Mouse (Mus musculus) MEL (cell line): ENCODE measurements around the gene Mxra7. TPM values are rescaled to one million over a fixed set of nuclear protein-coding genes. Genes with fewer than 3 reads are reported as not detected.

ENCODE experiments used
- DNase-seq: peaks from one replicate; pipeline ENCODE4 v3.0.0; 2011; ENCODE audit warnings: low read depth, low spot score
- H3K27ac ChIP-seq: 2 replicates; pipeline ENCODE4 v1.5.1; 2012; ENCODE audit warnings: low read depth, mild to moderate bottlenecking, control low read depth, low read length, moderate library complexity; ENCODE audit not compliant: control insufficient read depth
- H3K27me3 ChIP-seq, 2 experiments: fragments of 150-350 bp in 1 of 2; sonication (generic) in 1 of 2; 2 replicates each; pipeline ENCODE4 v1.6.1; 2012; ENCODE audit warnings: low read length in 2 of 2, mild to moderate bottlenecking in 2 of 2, improper control_type of control experiment in 1 of 2, moderate library complexity in 1 of 2; ENCODE audit not compliant: insufficient read depth in 2 of 2, control insufficient read depth in 1 of 2
- H3K36me3 ChIP-seq, 2 experiments: 2 replicates each; pipeline ENCODE4 v1.6.1; 2012 to 2014; ENCODE audit warnings: low read length in 2 of 2, improper control_type of control experiment in 1 of 2, inconsistent platforms in 1 of 2, mild to moderate bottlenecking in 1 of 2; ENCODE audit not compliant: insufficient read depth in 2 of 2, control insufficient read depth in 1 of 2
- H3K4me1 ChIP-seq, 2 experiments: fragments of 150-350 bp in 1 of 2; sonication (generic) in 1 of 2; 2 replicates each; pipeline ENCODE4 v1.6.1; 2012; ENCODE audit warnings: low read length in 2 of 2, improper control_type of control experiment in 1 of 2, mild to moderate bottlenecking in 1 of 2; ENCODE audit not compliant: insufficient read depth in 2 of 2, control insufficient read depth in 1 of 2
- H3K4me3 ChIP-seq, 2 experiments: fragments of 150-350 bp in 1 of 2; sonication (generic) in 1 of 2; 2 replicates each; pipeline ENCODE4 v1.5.1; 2012; ENCODE audit warnings: low read depth in 2 of 2, low read length in 2 of 2, mild to moderate bottlenecking in 2 of 2, moderate library complexity in 2 of 2, control low read depth in 1 of 2, improper control_type of control experiment in 1 of 2; ENCODE audit not compliant: control insufficient read depth in 1 of 2, insufficient read depth in 1 of 2
- H3K79me2 ChIP-seq: 2 replicates; pipeline ENCODE4 v1.6.1; 2012; ENCODE audit warnings: mild to moderate bottlenecking, low read length, moderate library complexity; ENCODE audit not compliant: control insufficient read depth, poor library complexity, insufficient read depth
- H3K9ac ChIP-seq: 2 replicates; pipeline ENCODE4 v1.6.1; 2012; ENCODE audit warnings: low read depth, mild to moderate bottlenecking, control low read depth, low read length, moderate library complexity; ENCODE audit not compliant: control insufficient read depth, poor library complexity, severe bottlenecking
- H3K9me3 ChIP-seq: fragments of 150-350 bp; sonication (generic); replicated peaks from 2 replicates; pipeline ENCODE4 v1.6.1; 2012; ENCODE audit warnings: mild to moderate bottlenecking, low read length, improper control_type of control experiment, moderate library complexity; ENCODE audit not compliant: insufficient read depth
- BHLHE40 ChIP-seq: IDR thresholded peaks from 2 replicates; pipeline ENCODE4 v1.6.1; 2012; ENCODE audit warnings: low read depth, mild to moderate bottlenecking, inconsistent platforms, low read length, improper control_type of control experiment, borderline replicate concordance
- CHD1 ChIP-seq: IDR thresholded peaks from 2 replicates; pipeline ENCODE4 v1.6.1; 2012; ENCODE audit warnings: low read depth, mild to moderate bottlenecking, inconsistent platforms, low read length, improper control_type of control experiment
- CHD2 ChIP-seq: IDR thresholded peaks from 2 replicates; pipeline ENCODE4 v1.6.1; 2011; ENCODE audit warnings: low read length, improper control_type of control experiment
- CTCF ChIP-seq, 3 experiments: IDR thresholded peaks in 2 of 3; conservative IDR thresholded peaks in 1 of 3; 2 replicates each; pipeline ENCODE4 v1.5.1; 2011 to 2012; ENCODE audit warnings: low read length in 3 of 3, low read depth in 2 of 3, mild to moderate bottlenecking in 2 of 3, improper control_type of control experiment in 1 of 3, inconsistent platforms in 1 of 3, mixed read lengths in 1 of 3, moderate library complexity in 1 of 3; ENCODE audit not compliant: control insufficient read depth in 1 of 3, insufficient read depth in 1 of 3, poor library complexity in 1 of 3, severe bottlenecking in 1 of 3
- E2F4 ChIP-seq: IDR thresholded peaks from 2 replicates; pipeline ENCODE4 v1.6.1; 2011; ENCODE audit warnings: low read depth, low read length, improper control_type of control experiment, borderline replicate concordance
- ELF1 ChIP-seq: IDR thresholded peaks from 2 replicates; pipeline ENCODE4 v1.6.1; 2014; ENCODE audit warnings: low read depth, mild to moderate bottlenecking, inconsistent platforms, low read length, improper control_type of control experiment, moderate library complexity
- EP300 ChIP-seq, 2 experiments: IDR thresholded peaks; 2 replicates each; pipeline ENCODE4 v1.6.1; 2011; ENCODE audit warnings: improper control_type of control experiment in 2 of 2, low read length in 2 of 2, low read depth in 1 of 2, mild to moderate bottlenecking in 1 of 2
- ETS1 ChIP-seq: IDR thresholded peaks from 2 replicates; pipeline ENCODE4 v1.6.1; 2012; ENCODE audit warnings: low read depth, mild to moderate bottlenecking, inconsistent platforms, low read length, improper control_type of control experiment, moderate library complexity
- GABPA ChIP-seq: IDR thresholded peaks from 2 replicates; pipeline ENCODE4 v1.6.1; 2012; ENCODE audit warnings: low read depth, mild to moderate bottlenecking, inconsistent platforms, low read length, improper control_type of control experiment, moderate library complexity
- GATA1 ChIP-seq: IDR thresholded peaks from 2 replicates; pipeline ENCODE4 v1.6.1; 2011; ENCODE audit warnings: low read depth, low read length, improper control_type of control experiment
- HCFC1 ChIP-seq: IDR thresholded peaks from 2 replicates; pipeline ENCODE4 v1.6.1; 2012; ENCODE audit warnings: low read depth, mild to moderate bottlenecking, inconsistent platforms, low read length, improper control_type of control experiment, moderate library complexity
- JUND ChIP-seq: IDR thresholded peaks from 2 replicates; pipeline ENCODE4 v1.6.1; 2011; ENCODE audit warnings: low read depth, mild to moderate bottlenecking, improper control_type of control experiment, low read length
- KAT2A ChIP-seq: conservative IDR thresholded peaks from 2 replicates; pipeline ENCODE4 v1.6.1; 2012; ENCODE audit warnings: low read depth, low read length, improper control_type of control experiment, inconsistent platforms
- MAFK ChIP-seq: IDR thresholded peaks from 2 replicates; pipeline ENCODE4 v1.6.1; 2011; ENCODE audit warnings: low read depth, mild to moderate bottlenecking, low read length, improper control_type of control experiment, borderline replicate concordance
- MAX ChIP-seq: IDR thresholded peaks from 2 replicates; pipeline ENCODE4 v1.6.1; 2011; ENCODE audit warnings: low read length, improper control_type of control experiment
- MAZ ChIP-seq: IDR thresholded peaks from 2 replicates; pipeline ENCODE4 v1.6.1; 2012; ENCODE audit warnings: low read depth, mild to moderate bottlenecking, inconsistent platforms, low read length, improper control_type of control experiment
- MEF2A ChIP-seq: IDR thresholded peaks from 2 replicates; pipeline ENCODE4 v1.6.1; 2014; ENCODE audit warnings: low read depth, mild to moderate bottlenecking, inconsistent platforms, low read length, improper control_type of control experiment; ENCODE audit not compliant: poor library complexity, insufficient replicate concordance, severe bottlenecking; ENCODE audit errors: extremely low read depth
- MXI1 ChIP-seq: IDR thresholded peaks from 2 replicates; pipeline ENCODE4 v1.6.1; 2011; ENCODE audit warnings: mild to moderate bottlenecking, low read depth, low read length, improper control_type of control experiment
- MYB ChIP-seq: IDR thresholded peaks from 2 replicates; pipeline ENCODE4 v1.6.1; 2011; ENCODE audit warnings: mild to moderate bottlenecking, low read depth, low read length, improper control_type of control experiment
- MYC ChIP-seq: IDR thresholded peaks from 2 replicates; pipeline ENCODE4 v1.6.1; 2011; ENCODE audit warnings: low read depth, mild to moderate bottlenecking, low read length, improper control_type of control experiment, moderate library complexity
- NELFE ChIP-seq: IDR thresholded peaks from 2 replicates; pipeline ENCODE4 v1.6.1; 2011; ENCODE audit warnings: low read depth, low read length, improper control_type of control experiment
- NRF1 ChIP-seq: IDR thresholded peaks from 2 replicates; pipeline ENCODE4 v1.6.1; 2014; ENCODE audit warnings: low read depth, mild to moderate bottlenecking, inconsistent platforms, low read length, improper control_type of control experiment, moderate library complexity; ENCODE audit not compliant: poor library complexity, insufficient read depth, severe bottlenecking
- POLR2A ChIP-seq, 2 experiments: IDR thresholded peaks; 2 replicates each; pipeline ENCODE4 v1.6.1; 2011 to 2012; ENCODE audit warnings: low read length in 2 of 2, mild to moderate bottlenecking in 2 of 2, control low read depth in 1 of 2, improper control_type of control experiment in 1 of 2, low read depth in 1 of 2, moderate library complexity in 1 of 2; ENCODE audit not compliant: control insufficient read depth in 1 of 2, insufficient read depth in 1 of 2, poor library complexity in 1 of 2
- POLR2AphosphoS2 ChIP-seq: IDR thresholded peaks from 2 replicates; pipeline ENCODE4 v1.6.1; 2011; ENCODE audit warnings: low read length, improper control_type of control experiment
- POLR2AphosphoS5 ChIP-seq: IDR thresholded peaks from 2 replicates; pipeline ENCODE4 v1.6.1; 2012; ENCODE audit warnings: low read depth, borderline replicate concordance, mild to moderate bottlenecking, inconsistent platforms, low read length, moderate library complexity, mixed read lengths
- RAD21 ChIP-seq: IDR thresholded peaks from 2 replicates; pipeline ENCODE4 v1.6.1; 2011; ENCODE audit warnings: mild to moderate bottlenecking, low read depth, low read length, improper control_type of control experiment
- RCOR1 ChIP-seq: IDR thresholded peaks from 2 replicates; pipeline ENCODE4 v1.6.1; 2012; ENCODE audit warnings: low read depth, mild to moderate bottlenecking, inconsistent platforms, low read length, improper control_type of control experiment
- SMC3 ChIP-seq: IDR thresholded peaks from 2 replicates; pipeline ENCODE4 v1.6.1; 2011; ENCODE audit warnings: low read depth, low read length, improper control_type of control experiment
- TAL1 ChIP-seq: IDR thresholded peaks from 2 replicates; pipeline ENCODE4 v1.6.1; 2012; ENCODE audit warnings: mild to moderate bottlenecking, inconsistent platforms, low read length, moderate library complexity, mixed read lengths
- TBP ChIP-seq: IDR thresholded peaks from 2 replicates; pipeline ENCODE4 v1.8.0; 2011; ENCODE audit warnings: low read depth, low read length, improper control_type of control experiment
- TCF12 ChIP-seq: IDR thresholded peaks from 2 replicates; pipeline ENCODE4 v1.6.1; 2014; ENCODE audit warnings: low read depth, mild to moderate bottlenecking, inconsistent platforms, low read length, improper control_type of control experiment, moderate library complexity
- UBTF ChIP-seq: IDR thresholded peaks from 2 replicates; pipeline ENCODE4 v1.6.1; 2012; ENCODE audit warnings: low read depth, mild to moderate bottlenecking, inconsistent platforms, low read length, improper control_type of control experiment, moderate library complexity, borderline replicate concordance; ENCODE audit not compliant: insufficient read depth
- USF1 ChIP-seq: IDR thresholded peaks from 2 replicates; pipeline ENCODE4 v1.6.1; 2014; ENCODE audit warnings: low read depth, mild to moderate bottlenecking, inconsistent platforms, low read length, improper control_type of control experiment, moderate library complexity
- USF2 ChIP-seq, 2 experiments: IDR thresholded peaks; 2 replicates each; pipeline ENCODE4 v1.6.1; 2011 to 2012; ENCODE audit warnings: improper control_type of control experiment in 2 of 2, low read length in 2 of 2, borderline replicate concordance in 1 of 2, inconsistent platforms in 1 of 2, low read depth in 1 of 2, mild to moderate bottlenecking in 1 of 2; ENCODE audit not compliant: insufficient read depth in 1 of 2
- ZC3H11A ChIP-seq: IDR thresholded peaks from 2 replicates; pipeline ENCODE4 v1.6.1; 2012; ENCODE audit warnings: low read depth, mild to moderate bottlenecking, inconsistent platforms, low read length, improper control_type of control experiment
- ZKSCAN1 ChIP-seq: IDR thresholded peaks from 2 replicates; pipeline ENCODE4 v1.6.1; 2012; ENCODE audit warnings: low read depth, mild to moderate bottlenecking, inconsistent platforms, low read length, improper control_type of control experiment, moderate library complexity
- ZMIZ1 ChIP-seq: IDR thresholded peaks from 2 replicates; pipeline ENCODE4 v1.6.1; 2012; ENCODE audit warnings: low read depth, mild to moderate bottlenecking, inconsistent platforms, low read length, improper control_type of control experiment, moderate library complexity
- polyA plus RNA-seq, 2 experiments: library from polyadenylated mRNA; stranded (reverse) in 1 of 2; unstranded in 1 of 2; fragments of >175 nt in 1 of 2; fragments of >200 nt in 1 of 2; gene quantifications; 2 replicates each; pipeline versions ENCODE4 v1.2.1 to v1.2.4; 2012; ENCODE audit warnings: low replicate concordance in 2 of 2, low read depth in 1 of 2; ENCODE audit not compliant: insufficient read length in 2 of 2, insufficient read depth in 1 of 2, missing spikeins in 1 of 2
- total RNA-seq: library from RNA; depleted of rRNA; stranded (reverse); fragments of 300-350 nt; gene quantifications from 2 replicates; pipeline ENCODE4 v1.2.3, GENCODE M21; 2012

The Mxra7 gene
- total and polyA plus RNA-seq, 3 experiments: 2.7 to 9.3 TPM; not detected in 1

DNA sequence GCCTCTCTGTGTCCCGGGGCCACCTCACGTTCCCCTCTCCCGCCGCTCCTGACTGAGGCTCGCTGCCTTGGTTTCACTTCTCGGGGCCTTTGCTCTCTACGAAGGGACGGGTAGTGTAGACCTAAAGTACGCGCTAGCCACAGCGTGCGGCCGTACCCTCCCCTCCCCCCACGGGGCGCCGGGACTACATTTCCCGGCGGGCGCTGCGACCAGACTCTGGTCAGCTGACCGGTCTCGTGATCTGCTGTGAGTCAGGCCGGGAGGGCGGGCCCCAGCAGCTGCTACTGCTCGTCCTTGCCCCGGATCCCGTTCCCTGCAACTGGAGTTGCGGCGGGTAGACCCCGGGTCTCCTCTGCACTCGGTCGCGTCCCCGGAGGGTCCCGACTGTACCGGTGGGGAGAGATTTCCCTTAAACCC lies 25.7 kb upstream of the Mxra7 start:
- Histone ChIP-seq H3K27me3 (no peaks in the 10 kb centered on the region), H3K27ac (peak overlapping the region; percentile 100), H3K36me3 (peaks cover 21 to 33% of the 10 kb centered on the region in 2 experiments), H3K9me3 (no peaks in the 10 kb centered on the region), H3K4me3 (peak overlapping the region; percentile 69 to 82), H3K4me1 (peaks cover 6 to 12% of the 10 kb centered on the region in 2 experiments), H3K79me2 (peaks cover 47% of the 10 kb centered on the region), H3K9ac (peak overlapping the region; percentile 98)
- DNase-seq: peak; percentile 98
- peak; percentile 64 for TF ChIP-seq NELFE
- TF ChIP-seq POLR2AphosphoS5: no peak
- no peak for TF ChIP-seq CTCF (IDR thresholded peaks at IDR 0.05 in 2 of 3, conservative IDR thresholded peaks at IDR 0.05 in 1 of 3; ENCODE audit: control insufficient read depth in 1 of 3, insufficient read depth in 1 of 3, low read depth in 2 of 3, low read length in 3 of 3, poor library complexity in 1 of 3, severe bottlenecking in 1 of 3)
- TF ChIP-seq ZMIZ1: 0 out of 2 replicates have a peak, but pooled peaks have one; percentile 43
- TF ChIP-seq CHD2: peak; percentile 82
- peak; percentile 91 for TF ChIP-seq MXI1
- no peak for TF ChIP-seq MEF2A
- peak; percentile 96 for TF ChIP-seq HCFC1
- peak; percentile 87 for TF ChIP-seq BHLHE40
- TF ChIP-seq MYB: 0 out of 2 replicates have a peak, but pooled peaks have one; percentile 37
- TF ChIP-seq MYC: peak; percentile 87
- no peak for TF ChIP-seq CHD1
- peak in 1 of 2 experiments; percentile 13; a peak in 1 of 4 replicates for TF ChIP-seq EP300 (IDR thresholded peaks at IDR 0.05; ENCODE audit: low read depth in 1 of 2, low read length in 2 of 2)
- TF ChIP-seq ZKSCAN1: no peak
- no peak for TF ChIP-seq TAL1
- peak; percentile 87; the same call in 1 of the 2 replicates for TF ChIP-seq KAT2A
- TF ChIP-seq UBTF: 0 out of 2 replicates have a peak, but pooled peaks have one; percentile 87
- no peak for TF ChIP-seq GABPA
- TF ChIP-seq E2F4: no peak
- peak; percentile 70 to 74 for TF ChIP-seq POLR2A (IDR thresholded peaks at IDR 0.05; ENCODE audit: control insufficient read depth in 1 of 2, insufficient read depth in 1 of 2, low read depth in 1 of 2, low read length in 2 of 2, poor library complexity in 1 of 2)
- no peak for TF ChIP-seq JUND
- peak; percentile 38; the same call in 1 of the 2 replicates for TF ChIP-seq ELF1
- 0 out of 2 replicates have a peak, but pooled peaks have one; percentile 43 for TF ChIP-seq NRF1
- no peak for TF ChIP-seq RAD21
- TF ChIP-seq ZC3H11A: no peak
- no peak for TF ChIP-seq RCOR1
- peak; percentile 39; the same call in 1 of the 2 replicates for TF ChIP-seq TBP
- TF ChIP-seq MAX: peak; percentile 90
- peak; percentile 99 for TF ChIP-seq USF1
- TF ChIP-seq POLR2AphosphoS2: no peak
- peak; percentile 61 for TF ChIP-seq TCF12
- TF ChIP-seq MAZ: peak; percentile 17; the same call in 1 of the 2 replicates
- TF ChIP-seq ETS1: peak; percentile 85
- no peak for TF ChIP-seq GATA1
- no peak for TF ChIP-seq MAFK
- no peak for TF ChIP-seq SMC3
- peak; percentile 96 to 99 for TF ChIP-seq USF2 (IDR thresholded peaks at IDR 0.05; ENCODE audit: borderline replicate concordance in 1 of 2, insufficient read depth in 1 of 2, low read depth in 1 of 2, low read length in 2 of 2)
